Mouse (Mus musculus) intestine, postnatal 0 days (tissue): ENCODE results near the gene Cox11. TPM values are rescaled to one million over a fixed set of nuclear protein-coding genes. Genes with fewer than 3 reads are reported as not detected.

Experiments
- ATAC-seq: fragments of 200-750 bp; cut with Nextera tagmentation; 2 replicates; pipeline ENCODE4 v1.8.0; 2017; ENCODE audit warnings: mild to moderate bottlenecking, moderate TSS enrichment, moderate library complexity
- H3K27ac ChIP-seq: fragments of 300-500 bp; sonication (generic); 2 replicates; pipeline ENCODE4 v1.5.1; 2014; ENCODE audit warnings: mild to moderate bottlenecking, low read depth, low read length, moderate library complexity
- H3K27me3 ChIP-seq: fragments of 300-500 bp; sonication (generic); replicated peaks from 2 replicates; pipeline ENCODE4 v1.6.1; 2014; ENCODE audit warnings: low read length, mixed read lengths; ENCODE audit not compliant: control insufficient read depth, insufficient read depth
- H3K36me3 ChIP-seq: fragments of 300-500 bp; sonication (generic); 2 replicates; pipeline ENCODE4 v1.6.1; 2014; ENCODE audit warnings: mild to moderate bottlenecking, moderate library complexity; ENCODE audit not compliant: control insufficient read depth, insufficient read depth
- H3K4me1 ChIP-seq: fragments of 300-500 bp; sonication (generic); replicated peaks from 2 replicates; pipeline ENCODE4 v1.6.1; 2014; ENCODE audit warnings: antibody characterized with exemption, low read length, mixed read lengths; ENCODE audit not compliant: control insufficient read depth, insufficient read depth
- H3K4me2 ChIP-seq: fragments of 300-500 bp; sonication (generic); replicated peaks from 2 replicates; pipeline ENCODE4 v1.6.1; 2014; ENCODE audit warnings: low read depth, mild to moderate bottlenecking, moderate library complexity
- H3K4me3 ChIP-seq: fragments of 300-500 bp; sonication (generic); 2 replicates; pipeline ENCODE4 v1.5.1; 2014; ENCODE audit warnings: low read depth, low read length
- H3K9ac ChIP-seq: fragments of 300-500 bp; sonication (generic); 2 replicates; pipeline ENCODE4 v1.6.1; 2014; ENCODE audit warnings: mild to moderate bottlenecking, low read depth, low read length
- H3K9me3 ChIP-seq: fragments of 300-500 bp; sonication (generic); 2 replicates; pipeline ENCODE4 v1.6.1; 2016; ENCODE audit warnings: mixed run types; ENCODE audit not compliant: control insufficient read depth
- CTCF ChIP-seq: sonication (generic); IDR thresholded peaks from 2 replicates; pipeline ENCODE4 v1.5.1; 2016; ENCODE audit warnings: low read depth, mild to moderate bottlenecking, control low read depth, antibody characterized with exemption, moderate library complexity
- WGBS: fragments of 180-500 bp; shearing (Covaris S2); extraction: QIAGEN DNeasy Blood & Tissue Kit; methylation state at CpG from one replicate; pipeline ENCODE4 v1.1.7; 2014; 5-methylcytosine and 5-hydroxymethylcytosine counted together
- polyA plus RNA-seq: library from polyadenylated mRNA; unstranded; fragments of >200 nt; fragmentation: Nextera tagmentation; extraction: Ambion mirVana; gene quantifications from 2 replicates; pipeline ENCODE4 v1.2.1, GENCODE M21; 2015

The Cox11 gene
- polyA plus RNA-seq, 1 experiment from 2014 or later: 26.8 TPM

- Histone ChIP-seq H3K36me3 (no peaks in the 10 kb centered on the region), H3K4me3 (no peak overlapping the region), H3K9me3 (no peaks in the 10 kb centered on the region), H3K27me3 (no peaks in the 10 kb centered on the region), H3K4me2 (no peak overlapping the region), H3K9ac (no peak overlapping the region), H3K4me1 (0 out of 2 replicates have a peak, but pooled peaks cover 3% of the 10 kb centered on the region), H3K27ac (no peak overlapping the region)
- no peak for TF ChIP-seq CTCF
- ATAC-seq: no peak
- WGBS: 66% methylated on average over 6 of the region's 6 CpGs
These were observed 52.4 kb downstream of the Cox11 start for GRCm38 (mm10) chr11:90690361-90690760.

DNA sequence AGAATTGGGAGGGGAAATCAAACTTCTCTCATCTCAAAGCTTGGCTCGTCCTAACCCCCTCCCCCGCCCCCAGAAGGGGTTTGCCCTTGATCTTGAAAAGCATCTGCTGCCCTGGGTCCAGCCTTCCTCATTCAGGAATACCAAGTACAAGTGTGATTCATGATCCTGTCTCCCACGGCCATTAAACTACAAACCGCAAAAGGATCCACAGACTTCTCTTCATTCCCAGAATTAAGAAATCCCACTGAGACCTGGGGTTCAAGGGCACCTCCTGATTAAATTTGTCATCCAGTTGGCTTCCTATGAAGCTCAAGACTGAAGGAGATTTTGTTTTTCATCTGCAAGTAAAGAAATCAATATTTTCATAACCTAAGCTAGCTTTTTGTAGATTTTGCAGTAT, 56.2 kb downstream of the Cox11 start:
- Histone ChIP-seq H3K9me3 (no peaks in the 10 kb centered on the region), H3K9ac (no peak overlapping the region), H3K4me2 (no peak overlapping the region), H3K27me3 (no peaks in the 10 kb centered on the region), H3K4me1 (no peaks in the 10 kb centered on the region), H3K4me3 (no peak overlapping the region), H3K27ac (no peak overlapping the region), H3K36me3 (no peaks in the 10 kb centered on the region)
- WGBS: 61% methylated on average over 4 of the region's 4 CpGs
- no peak for ATAC-seq
- no peak for TF ChIP-seq CTCF

Other genes starting within 250 kb of the Cox11 start
- 0.81 and 1.0 TPM in 2 replicates for gene Hlf, start 247.3 kb upstream of the Cox11 start, polyA plus RNA-seq
- 2.0 and 2.1 TPM in 2 replicates for gene Stxbp4, start 89 bp upstream of the Cox11 start, polyA plus RNA-seq
- gene Tom1l1, start 50.2 kb downstream of the Cox11 start, polyA plus RNA-seq: 61.2 and 64.5 TPM in 2 replicates